Mouse (Mus musculus) T-cell, adult 2 months (primary cell): Measurements from ENCODE around the gene Grm4.

ENCODE experiments used
- DNase-seq: peaks from one replicate; pipeline ENCODE4 v3.0.0; 2022; ENCODE audit warnings: low spot score

Gene Grm4

GRCm38 (mm10) chr17:27511865-27512618 is 9.2 kb downstream of the Grm4 start:
- no peak for DNase-seq

- no peak for DNase-seq
Measured at GRCm38 (mm10) chr17:27511125-27511735, 10.0 kb downstream of the Grm4 start.

- DNase-seq, result no peak
Measured at GRCm38 (mm10) chr17:27510258-27511124, 10.7 kb downstream of the Grm4 start.

- no peak for DNase-seq
Measured at GRCm38 (mm10) chr17:27509056-27509455, 12.1 kb downstream of the Grm4 start.

GRCm38 (mm10) chr17:27508513-27508912 is 12.7 kb downstream of the Grm4 start:
- DNase-seq, result no peak

GRCm38 (mm10) chr17:27508002-27508401 is 13.2 kb downstream of the Grm4 start:
- no peak for DNase-seq

- DNase-seq, result no peak
Measured at GRCm38 (mm10) chr17:27507591-27507945, 13.6 kb downstream of the Grm4 start.

GRCm38 (mm10) chr17:27506871-27507590 is 14.2 kb downstream of the Grm4 start:
- DNase-seq, result no peak

GRCm38 (mm10) chr17:27506362-27506761 is 14.8 kb downstream of the Grm4 start:
- DNase-seq, result no peak

GRCm38 (mm10) chr17:27505221-27505881 is 15.9 kb downstream of the Grm4 start:
- DNase-seq, result no peak

- no peak for DNase-seq
Measured at GRCm38 (mm10) chr17:27503869-27504268, 17.3 kb downstream of the Grm4 start.

- no peak for DNase-seq
Measured at GRCm38 (mm10) chr17:27502736-27503445, 18.3 kb downstream of the Grm4 start.

GRCm38 (mm10) chr17:27502288-27502687 is 18.9 kb downstream of the Grm4 start:
- DNase-seq, result no peak

- no peak for DNase-seq
Measured at GRCm38 (mm10) chr17:27501331-27502251, 19.6 kb downstream of the Grm4 start.

GRCm38 (mm10) chr17:27500811-27501210 is 20.4 kb downstream of the Grm4 start:
- DNase-seq, result no peak

- no peak for DNase-seq
Measured at GRCm38 (mm10) chr17:27499080-27499479, 22.1 kb downstream of the Grm4 start.

GRCm38 (mm10) chr17:27497798-27498197 is 23.4 kb downstream of the Grm4 start:
- no peak for DNase-seq

- DNase-seq, result no peak
Measured at GRCm38 (mm10) chr17:27495008-27495540, 26.1 kb downstream of the Grm4 start.

GRCm38 (mm10) chr17:27493969-27494368 is 27.2 kb downstream of the Grm4 start:
- no peak for DNase-seq

GRCm38 (mm10) chr17:27493389-27493788 is 27.8 kb downstream of the Grm4 start:
- no peak for DNase-seq
